Mouse (Mus musculus): Measurements from ENCODE around the gene Cdh23. TPM values are rescaled to one million over a fixed set of nuclear protein-coding genes. Genes with fewer than 3 reads are reported as not detected.

Gene Cdh23
- total RNA-seq, 4 experiments from 2014 or later, result 1.4 to 3.1 (median 2.1) TPM

DNA sequence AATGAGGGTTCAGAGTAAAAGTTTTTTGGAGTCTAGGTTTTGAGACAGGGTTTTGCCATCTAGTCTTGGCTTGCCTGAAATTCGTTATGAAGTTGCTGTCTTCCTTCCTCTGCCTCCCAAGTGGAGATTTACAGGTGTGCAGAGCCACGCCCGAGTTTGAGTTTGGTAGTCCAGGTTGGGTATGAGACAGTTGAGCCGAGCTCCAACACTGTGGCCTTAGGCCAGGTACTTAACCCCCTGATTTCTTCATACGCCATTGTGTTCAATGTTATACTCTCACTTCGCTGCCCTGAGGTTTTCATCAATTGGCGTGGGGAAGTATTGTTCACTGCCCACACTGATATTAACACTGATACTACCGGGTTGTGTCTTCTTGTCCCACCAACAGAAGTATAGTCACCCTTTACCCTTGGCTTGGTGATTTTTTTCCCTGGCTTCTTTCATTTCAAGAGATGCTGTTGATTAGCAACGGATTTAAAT, 414.7 kb downstream of the Cdh23 start:
- no peak for DNase-seq

DNA sequence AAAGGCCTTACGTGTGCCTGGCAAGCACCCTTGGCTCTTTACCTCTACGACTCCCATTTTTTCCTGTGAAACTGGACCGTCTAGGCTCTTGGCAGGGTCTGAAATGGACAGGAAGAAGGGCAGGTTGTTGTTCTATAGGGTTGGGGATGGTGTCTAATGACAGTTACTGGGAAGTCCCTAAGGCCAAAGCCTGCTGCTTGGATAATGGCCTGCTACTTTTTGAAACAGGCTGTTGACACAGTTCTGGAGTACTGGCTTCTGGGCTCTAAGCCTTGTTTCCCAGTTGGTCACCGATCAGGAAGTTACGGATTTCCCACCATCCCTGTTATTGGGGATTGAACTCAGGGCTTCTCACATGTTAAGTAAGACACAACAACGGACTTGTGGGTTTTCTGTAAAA, 415.9 kb downstream of the Cdh23 start:
- DNase-seq, result no peak

DNA sequence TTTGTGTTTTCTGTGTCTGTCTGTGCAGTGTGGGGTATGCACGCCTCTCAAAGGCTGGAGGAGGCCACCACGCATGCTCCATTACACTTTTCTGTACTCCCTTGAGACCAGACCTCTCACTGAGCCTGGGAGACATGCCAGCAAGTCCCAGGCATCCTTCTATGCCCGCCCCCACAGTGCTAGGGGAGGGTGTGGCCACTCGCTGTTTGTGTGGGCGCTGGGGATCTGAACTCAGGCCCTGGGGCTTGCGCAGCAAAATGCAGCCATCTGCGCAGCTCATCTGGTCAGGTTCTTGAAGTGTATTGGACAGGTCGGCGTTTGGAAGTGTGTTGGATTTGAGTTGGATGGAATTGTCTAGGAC, 416.4 kb downstream of the Cdh23 start:
- peak; percentile 47 for DNase-seq

DNA sequence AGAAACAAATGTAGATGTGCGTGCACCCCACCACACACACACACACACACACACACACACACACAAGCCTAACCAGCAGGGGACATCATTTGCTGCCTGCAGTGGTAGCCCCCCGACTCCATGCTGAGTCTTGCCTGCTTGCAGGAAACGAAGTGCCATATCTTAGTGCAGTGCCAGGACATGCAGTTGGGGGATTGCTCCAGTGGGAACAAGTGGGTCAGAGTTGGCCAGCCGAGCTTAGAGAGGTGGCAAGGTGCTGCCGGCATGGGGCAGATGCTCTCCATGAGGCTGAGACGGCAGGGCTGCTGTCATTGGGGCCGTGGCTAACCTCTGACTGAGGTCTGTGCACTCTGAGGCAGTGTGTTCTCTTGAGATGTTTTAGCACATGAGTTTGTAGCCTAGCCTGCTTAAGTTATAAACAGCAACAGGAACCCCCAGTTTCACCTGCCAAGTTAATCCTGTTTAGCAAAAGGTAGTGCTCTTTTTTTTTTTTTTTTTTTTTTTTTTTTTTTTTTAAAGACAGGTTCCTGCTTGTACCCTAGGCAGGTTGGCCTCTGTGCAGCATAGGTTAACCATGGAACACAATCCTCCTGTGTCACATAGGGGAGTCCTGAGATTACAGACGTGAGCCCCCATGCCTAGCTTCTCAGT, 416.9 kb downstream of the Cdh23 start:
- no peak for DNase-seq

DNA sequence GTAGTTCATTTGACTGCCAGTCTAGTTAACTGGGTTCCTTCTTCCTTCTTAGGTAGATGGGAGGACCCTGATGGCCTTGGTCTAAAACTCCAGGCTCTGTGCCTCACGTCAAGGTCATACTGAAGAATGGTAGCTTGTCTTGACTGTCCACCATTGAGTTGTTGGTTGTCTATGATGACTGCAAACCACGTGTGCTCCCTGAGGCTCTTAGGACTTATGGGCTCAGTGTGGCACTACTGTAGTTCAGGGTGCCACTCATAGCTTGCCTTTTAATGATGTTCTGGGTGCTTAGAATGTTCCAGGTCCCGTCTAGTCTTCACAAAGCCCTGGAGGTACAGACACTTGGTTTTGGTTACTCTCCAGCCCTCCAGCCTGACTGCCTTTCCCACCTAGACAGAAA, 417.5 kb downstream of the Cdh23 start:
- no peak for DNase-seq

DNA sequence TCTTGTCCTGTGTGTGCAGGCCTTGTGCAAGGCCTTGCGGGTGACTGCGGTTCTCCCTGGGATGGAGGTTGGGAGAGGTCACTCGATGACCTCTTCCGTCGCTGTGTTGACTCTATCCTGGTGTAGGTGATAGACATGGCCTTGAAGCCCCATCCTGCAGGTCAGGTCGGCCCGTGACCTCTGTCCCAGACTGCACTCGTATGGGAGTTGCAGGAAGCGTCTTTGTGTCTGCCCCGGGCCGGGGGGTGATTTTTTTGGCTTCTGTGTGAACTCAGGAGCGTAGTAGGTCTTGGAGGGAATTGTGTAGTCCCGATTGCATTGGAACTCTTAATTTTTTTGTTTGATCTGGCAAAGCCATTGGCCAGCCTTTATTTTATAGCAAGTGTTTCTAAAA, 418.3 kb downstream of the Cdh23 start:
- DNase-seq, result no peak

DNA sequence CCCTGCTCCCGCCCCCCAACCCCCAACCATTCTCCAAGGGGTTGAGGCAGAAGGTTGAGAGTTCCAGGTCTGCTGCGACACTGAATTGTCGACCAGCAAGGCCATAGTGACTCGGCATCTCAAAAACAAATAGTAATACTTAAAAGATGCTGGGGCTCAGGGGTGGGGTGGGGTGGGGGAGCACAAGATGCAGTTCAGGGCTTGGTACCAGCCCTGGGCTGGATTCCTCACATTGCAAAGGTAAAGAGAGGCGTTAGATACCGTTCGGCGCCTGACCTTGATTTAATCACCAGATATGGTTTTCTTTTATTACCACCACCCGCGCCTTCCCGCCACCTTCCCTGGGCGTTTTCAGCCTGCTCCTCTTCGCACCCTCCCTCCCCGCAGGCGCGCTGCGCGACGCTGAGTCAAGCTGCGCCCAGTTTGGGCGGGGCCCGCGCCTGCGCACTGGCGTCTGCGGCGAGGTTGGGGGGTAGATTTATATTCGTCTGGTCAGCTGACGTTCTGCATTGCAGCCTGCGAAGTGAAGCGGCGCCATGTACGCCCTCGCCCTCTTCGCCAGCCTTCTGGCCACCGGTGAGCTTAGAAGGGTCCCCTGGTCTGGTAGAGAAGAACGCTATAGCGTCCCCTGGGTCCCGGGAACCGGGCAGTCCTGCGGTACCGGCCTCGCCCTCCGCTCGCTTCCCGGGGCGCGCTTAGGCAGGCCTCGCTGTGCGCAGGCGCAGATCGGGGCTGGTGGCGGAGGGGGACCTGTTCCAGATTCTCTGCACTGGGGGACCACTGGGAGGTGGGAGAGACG, 418.9 kb downstream of the Cdh23 start, which contains the start of gene Psap:
Gene Psap, plus strand, starts transcription at position 421 of the 799 bp plus-strand sequence.
- DNase-seq, result peak; percentile 91

DNA sequence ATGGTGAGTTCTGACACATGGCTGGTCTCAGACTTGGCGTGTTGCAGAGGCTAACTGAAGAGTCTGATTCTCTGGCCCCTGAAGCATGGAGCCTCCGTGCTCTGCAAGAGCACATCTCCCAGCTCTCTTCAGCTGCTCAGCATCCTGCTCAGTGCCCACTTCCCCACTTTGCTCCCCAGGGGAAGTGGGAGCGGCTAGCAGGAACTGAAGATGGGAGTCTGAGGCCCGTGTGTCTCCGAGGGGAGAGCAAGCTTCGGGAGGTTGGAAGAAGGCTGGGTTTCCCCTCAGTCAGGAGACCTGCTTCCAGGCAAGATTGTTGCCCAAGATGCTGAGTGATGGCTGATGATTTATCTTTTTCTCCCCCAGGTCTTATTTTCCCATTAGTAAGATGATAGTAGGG, 422.9 kb downstream of the Cdh23 start:
- no peak for DNase-seq

DNA sequence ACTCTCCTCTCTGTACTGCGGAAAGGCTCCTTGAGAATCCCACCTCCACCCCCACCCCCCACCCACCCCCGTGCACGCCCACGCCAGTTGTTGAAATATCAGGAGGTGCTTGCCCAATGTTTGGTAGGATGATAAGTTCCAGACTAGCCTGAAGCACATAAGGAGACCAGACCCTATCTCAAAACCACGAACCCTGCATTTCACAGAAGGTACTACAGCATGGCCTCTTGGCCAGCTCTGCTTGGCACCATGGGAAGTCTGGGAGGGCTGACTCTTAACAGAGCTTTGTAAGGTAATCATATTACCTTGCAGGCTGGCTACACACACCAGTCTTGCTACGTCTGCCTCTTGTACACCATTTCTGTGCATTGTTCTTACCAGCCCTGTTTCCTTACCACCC, 424.0 kb downstream of the Cdh23 start:
- DNase-seq, result no peak

DNA sequence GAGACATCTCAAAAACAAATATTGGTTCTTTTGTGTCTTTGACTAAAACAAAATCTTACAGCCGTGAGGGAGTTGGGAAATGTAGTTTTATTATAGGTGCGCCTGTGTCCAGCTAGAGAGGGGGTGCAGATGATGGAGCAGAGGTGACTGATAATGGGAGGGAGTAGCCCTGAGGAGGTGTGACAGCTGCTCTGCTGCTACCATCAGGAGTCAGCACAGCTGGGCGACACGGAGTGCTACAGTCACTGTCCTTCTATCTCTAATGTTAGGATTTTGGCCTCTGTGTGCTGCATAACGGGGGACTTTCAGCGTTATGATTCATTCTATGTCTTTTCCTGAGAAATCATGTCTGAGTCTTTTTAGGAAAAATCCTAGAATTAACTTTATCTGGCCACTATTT, 425.3 kb downstream of the Cdh23 start:
- DNase-seq, result no peak

DNA sequence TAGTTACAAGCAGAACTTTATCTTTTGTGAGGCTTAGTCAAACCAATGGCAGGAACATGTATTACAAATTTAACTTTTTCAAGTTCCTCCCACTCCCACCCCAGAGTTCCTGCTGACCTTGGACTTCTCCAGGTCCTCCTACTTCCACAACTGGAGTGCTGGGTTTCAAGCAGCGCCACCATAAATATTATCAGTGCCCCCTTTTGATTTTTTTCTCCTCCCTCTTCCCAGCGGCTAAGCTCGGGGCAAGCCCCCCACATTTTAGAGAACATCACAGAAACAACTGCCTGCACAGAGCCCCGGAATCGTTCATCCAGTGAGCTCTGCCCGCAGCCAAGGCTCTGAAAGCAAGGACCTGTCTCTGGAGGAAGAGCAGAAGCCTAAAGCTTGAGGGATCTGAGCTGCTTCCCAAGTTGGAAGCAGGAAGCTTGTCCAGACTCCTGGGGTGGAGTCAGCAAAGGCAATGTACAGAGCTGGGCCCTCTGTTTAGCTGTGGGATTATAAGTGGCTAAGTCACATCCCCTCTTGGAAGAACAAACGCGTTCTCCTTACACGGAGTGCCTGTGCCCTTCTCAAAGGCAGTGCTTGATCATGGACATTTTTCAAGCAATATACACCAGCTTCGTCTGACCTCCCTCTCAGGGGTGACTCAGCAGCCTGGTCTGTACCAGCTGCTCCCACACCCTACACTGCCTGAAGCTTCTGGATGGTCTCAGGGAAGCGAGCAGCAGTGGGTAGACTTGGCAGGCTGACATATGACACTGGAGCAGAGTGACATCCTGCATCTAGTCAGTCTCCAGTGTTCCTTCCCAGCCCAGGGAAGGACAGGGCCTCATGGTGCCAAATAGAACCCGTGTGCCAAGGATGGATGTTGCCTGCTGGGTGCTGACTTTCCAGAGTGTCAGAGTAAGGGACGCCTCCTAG, 426.9 kb downstream of the Cdh23 start:
- no peak for DNase-seq

DNA sequence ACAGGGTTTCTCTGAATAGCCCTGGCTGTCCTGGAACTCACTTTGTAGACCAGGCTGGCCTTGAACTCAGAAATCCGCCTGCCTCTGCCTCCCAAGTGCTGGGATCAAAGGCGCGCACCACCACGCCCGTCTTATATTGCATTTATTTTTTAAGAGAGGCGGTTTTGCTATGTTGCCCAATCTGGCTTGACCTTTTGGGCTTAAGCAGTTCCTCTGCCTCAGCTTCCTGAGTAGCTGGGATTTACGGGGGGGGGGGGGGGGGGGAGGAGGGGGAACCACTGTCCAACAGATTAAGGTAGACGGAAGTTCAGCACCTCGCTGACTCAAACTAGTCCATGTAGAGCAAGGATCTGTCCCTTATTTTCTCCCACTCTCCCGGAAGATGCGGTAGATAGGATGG, 427.6 kb downstream of the Cdh23 start:
- DNase-seq, result no peak

DNA sequence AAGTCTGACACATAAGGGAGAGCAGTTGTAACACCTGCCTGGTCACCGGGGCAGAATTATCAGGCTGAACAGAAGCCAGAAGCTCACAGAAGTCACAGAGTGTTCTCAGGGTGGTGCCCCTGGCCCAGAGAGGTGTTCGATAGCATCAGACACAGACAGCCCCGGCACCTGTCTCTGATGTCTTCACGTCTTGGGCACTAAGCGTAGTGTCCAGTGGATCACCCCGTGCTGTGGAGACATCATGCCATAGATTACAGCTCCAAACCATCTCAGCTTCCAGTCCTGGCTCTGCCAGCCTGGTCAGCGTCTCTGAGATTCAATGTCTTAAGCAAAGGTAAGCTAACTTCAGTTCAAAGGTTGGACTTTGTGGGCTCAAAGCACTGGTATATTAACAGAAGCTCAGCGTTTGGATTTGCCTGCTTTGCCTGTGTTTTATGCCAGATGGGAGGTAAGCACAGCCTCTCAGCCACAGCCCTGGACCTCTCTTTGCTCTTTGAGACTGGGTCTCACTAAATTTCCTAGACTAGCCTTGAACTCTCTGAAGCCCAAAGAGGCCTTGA, 429.4 kb downstream of the Cdh23 start:
- no peak for DNase-seq

DNA sequence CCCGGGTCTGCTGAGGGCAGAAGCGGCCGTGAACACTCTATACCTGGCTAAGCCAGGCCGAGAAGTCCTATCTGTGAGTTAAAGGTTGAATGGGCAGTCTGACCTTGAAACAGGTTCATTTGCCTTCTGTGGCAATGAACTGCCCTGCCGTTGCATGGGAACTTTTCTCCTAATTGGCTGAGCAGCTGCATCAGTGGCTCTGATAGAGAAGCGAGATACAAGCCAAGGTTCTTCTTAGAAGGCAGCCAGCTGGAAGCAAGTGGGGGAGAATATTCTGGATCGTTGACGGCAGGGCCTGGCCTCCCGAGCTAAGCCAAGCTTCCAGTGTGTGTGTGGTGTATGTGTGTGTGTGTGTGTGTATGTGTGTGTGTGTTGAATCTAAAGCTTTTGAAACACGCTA, 431.0 kb downstream of the Cdh23 start:
- DNase-seq, result no peak

DNA sequence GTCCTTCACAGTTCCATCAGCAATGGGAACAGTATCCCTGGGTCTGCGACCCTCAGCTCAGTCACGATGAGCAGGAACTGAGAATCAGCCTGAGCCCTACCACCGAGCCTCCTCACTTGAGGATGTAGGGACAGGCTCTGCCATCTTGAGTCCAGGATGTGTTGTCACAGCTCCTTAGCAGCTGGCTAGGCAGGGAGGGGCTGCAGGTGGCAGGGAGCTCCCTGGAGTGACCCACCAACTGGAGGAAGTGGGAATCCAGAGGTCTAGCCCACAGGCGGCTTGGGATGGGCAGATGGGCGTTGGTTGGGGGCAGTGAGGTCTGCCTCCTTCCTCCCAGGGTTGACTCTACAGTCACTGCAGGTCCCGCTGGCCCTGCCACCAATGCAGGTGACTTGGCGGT, 432.9 kb downstream of the Cdh23 start:
- DNase-seq, result no peak

DNA sequence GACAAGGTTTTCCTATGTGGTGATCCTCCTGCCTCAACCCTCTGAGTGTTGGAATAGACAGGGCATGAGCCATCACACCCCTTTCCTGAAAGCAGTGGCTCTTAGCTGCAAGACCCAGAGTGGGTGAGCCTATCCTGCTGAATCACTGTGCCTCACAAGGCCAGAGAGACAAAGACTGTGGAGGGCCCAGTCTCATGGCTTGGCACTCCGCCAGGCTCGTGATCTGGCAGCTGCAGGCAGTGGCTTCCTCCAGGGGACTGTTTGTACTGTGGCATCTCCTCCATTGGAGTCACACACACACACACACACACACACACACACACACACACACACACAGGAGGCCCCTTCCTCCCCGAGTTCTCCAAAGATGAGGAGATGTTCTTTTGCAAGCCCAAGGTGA, 433.9 kb downstream of the Cdh23 start:
- DNase-seq, result peak; percentile 96

DNA sequence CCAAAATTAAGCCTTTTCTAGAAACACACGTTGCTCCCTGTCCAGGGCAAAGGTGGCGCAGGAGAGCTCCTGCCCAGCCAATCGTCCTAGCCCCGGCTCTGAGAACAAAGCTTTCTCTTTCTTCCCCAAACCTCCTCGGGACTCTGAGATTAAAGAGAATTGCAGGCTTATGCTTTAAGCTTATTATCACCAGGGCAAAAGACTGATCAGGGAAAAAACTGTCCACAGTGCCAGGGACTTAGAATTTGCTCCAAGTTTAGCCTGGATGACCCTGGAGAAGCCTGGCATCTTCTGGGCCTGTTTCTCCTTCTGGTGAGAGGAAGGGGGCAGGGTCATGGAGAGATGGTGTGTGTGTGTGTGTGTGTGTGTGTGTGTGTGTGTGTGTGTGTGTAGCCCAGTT, 434.8 kb downstream of the Cdh23 start:
- no peak for DNase-seq

DNA sequence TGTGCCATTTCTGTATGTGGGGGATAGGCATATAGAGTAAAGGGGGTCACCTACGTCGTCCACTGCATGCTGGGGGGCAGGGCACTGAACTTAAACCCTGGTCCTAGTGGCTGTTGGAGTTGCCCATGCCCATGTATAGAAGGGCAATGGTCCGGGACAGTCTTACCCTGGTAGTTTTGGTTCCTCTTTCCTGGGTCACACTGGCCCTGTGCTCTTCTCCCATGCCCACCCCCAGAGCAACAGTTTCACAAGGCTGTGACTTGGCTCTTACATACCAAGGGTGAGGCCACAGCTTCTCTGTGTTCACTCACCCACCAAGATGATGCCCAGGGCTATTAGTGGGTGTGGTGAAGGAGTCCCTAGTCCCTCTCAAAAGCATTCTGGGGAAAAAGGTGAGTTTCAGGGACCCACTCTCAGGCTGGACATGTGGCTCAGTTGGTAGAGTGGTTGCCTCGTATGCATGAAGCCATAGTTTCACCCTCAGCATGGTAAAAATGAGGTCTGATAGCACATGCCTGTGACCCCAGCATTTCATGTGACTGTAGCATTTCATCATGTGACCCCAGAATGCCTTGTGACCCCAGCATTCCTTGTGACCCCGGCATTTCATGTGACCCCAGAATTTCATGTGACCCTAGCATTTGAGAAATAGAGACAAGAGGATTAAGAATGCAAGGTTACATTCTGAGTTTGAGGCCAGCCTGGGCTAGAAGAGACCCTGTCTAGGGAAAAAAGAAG, 435.6 kb downstream of the Cdh23 start:
- no peak for DNase-seq

DNA sequence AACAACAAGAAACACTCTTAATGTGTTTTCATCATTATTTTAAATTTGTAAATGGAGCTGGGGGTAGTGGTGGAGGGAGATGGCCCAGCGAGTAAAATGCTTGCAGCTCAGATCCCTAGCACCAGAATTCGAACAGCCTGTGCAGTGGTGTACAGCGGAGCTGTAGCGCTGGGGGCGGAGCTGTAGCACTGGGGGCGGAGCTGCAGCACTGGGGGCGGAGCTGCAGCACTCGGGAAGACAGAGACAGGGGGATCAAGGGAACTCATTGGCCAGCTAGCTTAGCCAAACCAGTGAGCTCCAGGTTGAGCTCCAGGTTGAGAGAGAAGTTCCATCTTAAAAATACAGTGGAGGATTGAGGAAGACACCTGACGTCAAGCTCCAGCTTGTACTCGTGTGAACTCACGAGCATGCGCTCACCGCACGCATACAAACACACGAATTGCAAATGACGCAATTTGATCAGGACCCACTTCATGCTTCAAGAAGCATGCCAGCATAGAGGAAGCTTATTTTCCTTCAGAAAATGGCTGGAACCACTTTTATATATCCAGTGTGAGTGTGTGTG, 438.9 kb downstream of the Cdh23 start:
- no peak for DNase-seq

DNA sequence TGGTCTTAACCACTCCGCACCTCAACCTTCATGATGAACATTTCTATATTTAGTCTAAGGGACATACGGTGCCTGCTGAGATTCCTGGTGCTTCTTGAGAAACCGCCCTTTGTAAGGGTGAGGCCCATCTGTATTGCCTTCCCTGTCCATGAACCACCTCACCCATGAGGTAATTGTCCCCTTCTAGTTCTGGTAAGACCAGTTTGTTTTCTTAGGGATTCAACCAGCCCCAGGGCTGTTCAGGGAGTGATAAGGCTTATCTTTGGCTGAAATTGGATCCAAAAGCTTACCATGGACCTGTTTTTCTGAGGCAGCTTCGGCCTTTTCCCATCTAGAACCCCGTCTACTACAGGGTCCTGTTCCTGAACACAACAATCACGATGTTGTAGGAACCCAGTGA, 440.2 kb downstream of the Cdh23 start:
- DNase-seq, result no peak

Measured in adrenal gland, adult 8-10 months (tissue).